Mouse (Mus musculus) CD8-positive naive resting alpha-beta T cell, adult 2 months (primary cell): Measurements from ENCODE around the gene Tbata.

Source experiments
- DNase-seq, 2 experiments: peaks; one replicate each; pipeline ENCODE4 v3.0.0; 2022; ENCODE audit warnings: low read depth in 2 of 2, low spot score in 2 of 2

Tbata gene

GRCm38 (mm10) chr10:61162366-61162765 is 9.4 kb upstream of the Tbata start:
- no peak for DNase-seq

GRCm38 (mm10) chr10:61167333-61168096 is 4.2 kb upstream of the Tbata start:
- no peak for DNase-seq

- DNase-seq = no peak
Measured at GRCm38 (mm10) chr10:61168393-61168792, 3.4 kb upstream of the Tbata start.

- DNase-seq = no peak
Measured at GRCm38 (mm10) chr10:61172496-61172895, 742 bp downstream of the Tbata start.

GRCm38 (mm10) chr10:61174711-61175441 is 3.1 kb downstream of the Tbata start:
- no peak for DNase-seq

- no peak for DNase-seq
Measured at GRCm38 (mm10) chr10:61175442-61176204, 3.9 kb downstream of the Tbata start.

GRCm38 (mm10) chr10:61176221-61176790 is 4.6 kb downstream of the Tbata start:
- DNase-seq = no peak

GRCm38 (mm10) chr10:61177751-61178150 is 6.0 kb downstream of the Tbata start:
- no peak for DNase-seq

- DNase-seq = no peak
Measured at GRCm38 (mm10) chr10:61178687-61179086, 6.9 kb downstream of the Tbata start.

GRCm38 (mm10) chr10:61179927-61180326 is 8.2 kb downstream of the Tbata start:
- DNase-seq = no peak

- no peak for DNase-seq
Measured at GRCm38 (mm10) chr10:61187001-61187400, 15.2 kb downstream of the Tbata start.

- no peak for DNase-seq
Measured at GRCm38 (mm10) chr10:61188010-61188409, 16.3 kb downstream of the Tbata start.

GRCm38 (mm10) chr10:61194611-61195010 is 22.9 kb downstream of the Tbata start:
- no peak for DNase-seq

GRCm38 (mm10) chr10:61195216-61195615 is 23.5 kb downstream of the Tbata start:
- DNase-seq = no peak

GRCm38 (mm10) chr10:61195718-61196291 is 24.1 kb downstream of the Tbata start:
- no peak for DNase-seq

GRCm38 (mm10) chr10:61199566-61200213 is 27.9 kb downstream of the Tbata start:
- DNase-seq = peak; percentile 66 to 67

GRCm38 (mm10) chr10:61200232-61200820 is 28.6 kb downstream of the Tbata start:
- no peak for DNase-seq

- DNase-seq = no peak
Measured at GRCm38 (mm10) chr10:61200998-61201397, 29.2 kb downstream of the Tbata start.

- DNase-seq = no peak
Measured at GRCm38 (mm10) chr10:61201596-61202318, 30.0 kb downstream of the Tbata start.
